ENCODE assay signal across 8 mouse cellular contexts in the genomic region with DNA sequence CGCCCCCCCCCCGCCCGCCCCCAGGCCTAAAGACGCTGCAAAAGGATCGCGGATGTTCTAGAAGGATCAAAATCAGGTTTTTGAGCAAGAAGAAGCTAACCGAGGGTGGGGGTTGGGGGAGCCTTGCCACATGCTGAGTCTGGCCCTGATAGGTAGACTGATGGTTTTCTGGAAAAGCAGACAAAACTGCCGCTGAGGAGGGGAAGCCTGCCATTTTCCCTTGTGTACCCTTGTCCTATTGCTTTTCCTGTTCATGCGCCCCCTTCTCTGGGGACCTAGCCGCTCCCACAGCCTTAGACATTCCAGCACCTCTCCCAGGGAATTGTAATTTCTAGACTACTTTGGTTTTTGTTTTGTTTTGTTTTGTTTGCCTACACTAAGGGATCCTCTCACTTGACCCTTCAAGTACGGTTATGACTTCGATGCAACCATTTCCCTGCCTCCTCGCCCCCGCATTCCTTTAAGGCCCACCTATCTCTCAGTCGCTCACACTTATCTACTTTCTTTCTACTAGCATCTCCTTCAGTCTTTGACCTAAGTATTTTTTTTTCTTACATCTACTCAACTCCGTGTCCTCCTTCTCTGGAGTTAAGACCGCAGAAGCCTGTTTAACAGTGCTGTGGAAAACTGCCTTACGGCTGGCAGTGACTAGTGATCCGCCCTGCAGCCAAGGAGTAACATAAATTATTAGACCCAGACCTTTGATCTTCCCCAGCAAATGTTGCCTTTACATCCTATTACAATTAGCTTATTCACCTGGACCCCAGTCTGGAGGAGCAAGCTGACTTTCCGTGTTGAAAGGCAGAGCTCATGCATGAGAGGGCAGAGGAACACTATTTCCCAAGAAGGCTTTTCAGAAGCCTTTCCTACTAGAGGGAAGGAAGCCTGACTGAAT. TPM values are rescaled to one million over a fixed set of nuclear protein-coding genes. Genes with fewer than 3 reads are reported as not detected.
A peak's percentile ranks its signal among the peaks of the same experiment; 100 is the strongest.
DNase-seq lines count a peak whose midpoint lies in the region; ATAC-seq and TF ChIP-seq lines count a peak whose summit lies in the region.

No protein-coding gene starts in this region.

- ATAC-seq in cerebellum, adult (ENCODE audit: insufficient number of reproducible peaks, low FRiP score, low TSS enrichment): no peak
- ATAC-seq in embryonic facial prominence, embryonic 15.5 days (ENCODE audit: insufficient number of reproducible peaks, low FRiP score, low TSS enrichment, low read depth): no peak
- ATAC-seq in hindbrain, postnatal 0 days: no peak
- no peak for ATAC-seq in lung, postnatal 0 days

- in situ Hi-C loops in CH12.LX (cut with MboI; ENCODE audit: low pct_ligation_motif_present, low pct_unique_long_range_greater_than_20kb, low sequenced_read_pairs): no loop called here

- peak overlapping the region; percentile 72 for H3K4me2 ChIP-seq in CH12.LX (ENCODE audit: insufficient read depth, low read depth, poor library complexity, severe bottlenecking)
- H3K4me2 ChIP-seq in embryonic facial prominence, embryonic 15.5 days (replicated peaks): peak overlapping the region; percentile 63
- peak overlapping the region; percentile 98 for H3K4me2 ChIP-seq in hindbrain, postnatal 0 days (ENCODE audit: low read depth, low read length)
- peak overlapping the region; percentile 91 for H3K4me2 ChIP-seq in lung, postnatal 0 days (replicated peaks; ENCODE audit: low read depth, low read length)

- H3K4me1 ChIP-seq in CH12.LX (ENCODE audit: control insufficient read depth in 1 of 2, insufficient read depth in 2 of 2): peaks cover 5 to 27% of the 10 kb centered on the region in 2 experiments; a peak in 3 of 4 replicates
- peaks cover 31% of the 10 kb centered on the region for H3K4me1 ChIP-seq in embryonic facial prominence, embryonic 15.5 days
- H3K4me1 ChIP-seq in hindbrain, postnatal 0 days (ENCODE audit: insufficient read depth, low read length): peaks cover 5% of the 10 kb centered on the region; the same call in 1 of the 2 replicates
- H3K4me1 ChIP-seq in lung, postnatal 0 days (ENCODE audit: insufficient read depth, low read depth, low read length): peaks cover 11% of the 10 kb centered on the region

- TF ChIP-seq RAD21 in CH12.LX (IDR thresholded peaks at IDR 0.05; ENCODE audit: low read depth, low read length): no peak

- dilution Hi-C loops in CH12.LX (cut with MboI; ENCODE audit: extremely low pct_ligation_motif_present, extremely low pct_unique_long_range_greater_than_20kb, low sequenced_read_pairs): no loop called here

- 27% methylated on average over 20 of the region's 20 CpGs for WGBS in embryonic facial prominence, embryonic 15.5 days
- 38% methylated on average over 20 of the region's 20 CpGs for WGBS in hindbrain, postnatal 0 days
- 23% methylated on average over 20 of the region's 20 CpGs for WGBS in lung, postnatal 0 days

- DNase-seq in cerebellum, adult 11-12 months: peak; percentile 24
- DNase-seq in CH12.LX (ENCODE audit: extremely low read depth): no peak
- no peak for DNase-seq in hindbrain, postnatal 0 days (ENCODE audit: low spot score)
- DNase-seq in lung, postnatal 0 days (ENCODE audit: low spot score): peak; percentile 36
- DNase-seq in frontal cortex, postnatal 36 days (ENCODE audit: low spot score in 2 of 2): no peak
- DNase-seq in urinary bladder, postnatal 25 days (ENCODE audit: low spot score): no peak

- TF ChIP-seq CTCF in CH12.LX (conservative IDR thresholded peaks at IDR 0.05 in 1 of 2, IDR thresholded peaks at IDR 0.05 in 1 of 2; ENCODE audit: low read depth in 2 of 2, low read length in 2 of 2): no peak
- no peak for TF ChIP-seq CTCF in hindbrain, postnatal 0 days (IDR thresholded peaks at IDR 0.05; ENCODE audit: low read depth)
- TF ChIP-seq CTCF in lung, postnatal 0 days (IDR thresholded peaks at IDR 0.05): no peak

- peak overlapping the region; percentile 60 to 93 (median 72) for H3K4me3 ChIP-seq in CH12.LX (replicated peaks in 1 of 3; ENCODE audit: low read depth in 2 of 3, low read length in 2 of 3, poor library complexity in 1 of 3)
- H3K4me3 ChIP-seq in embryonic facial prominence, embryonic 15.5 days (replicated peaks): peak overlapping the region; percentile 81
- peak overlapping the region; percentile 62 for H3K4me3 ChIP-seq in hindbrain, postnatal 0 days (ENCODE audit: low read length)
- H3K4me3 ChIP-seq in lung, postnatal 0 days (ENCODE audit: low read depth, low read length): peak overlapping the region; percentile 82

- H3K9ac ChIP-seq in CH12.LX (ENCODE audit: insufficient read depth, low read depth): peak overlapping the region; percentile 49
- H3K9ac ChIP-seq in embryonic facial prominence, embryonic 15.5 days: peak overlapping the region; percentile 55
- peak overlapping the region; percentile 59 for H3K9ac ChIP-seq in hindbrain, postnatal 0 days (replicated peaks; ENCODE audit: low read length)
- peak overlapping the region; percentile 68 for H3K9ac ChIP-seq in lung, postnatal 0 days (replicated peaks; ENCODE audit: low read depth)

- H3K9me3 ChIP-seq in CH12.LX (replicated peaks; ENCODE audit: low read length): no peaks in the 10 kb centered on the region
- no peaks in the 10 kb centered on the region for H3K9me3 ChIP-seq in embryonic facial prominence, embryonic 15.5 days (replicated peaks)
- no peaks in the 10 kb centered on the region for H3K9me3 ChIP-seq in hindbrain, postnatal 0 days (ENCODE audit: low read length)
- no peaks in the 10 kb centered on the region for H3K9me3 ChIP-seq in lung, postnatal 0 days (ENCODE audit: low read length)

- no peaks in the 10 kb centered on the region for H3K36me3 ChIP-seq in CH12.LX (replicated peaks in 1 of 2; ENCODE audit: control insufficient read depth in 1 of 2, insufficient read depth in 1 of 2, low read length in 1 of 2)
- H3K36me3 ChIP-seq in embryonic facial prominence, embryonic 15.5 days: no peaks in the 10 kb centered on the region
- no peaks in the 10 kb centered on the region for H3K36me3 ChIP-seq in hindbrain, postnatal 0 days (ENCODE audit: insufficient read depth, low read length)
- no peaks in the 10 kb centered on the region for H3K36me3 ChIP-seq in lung, postnatal 0 days (ENCODE audit: insufficient read depth, low read length)

- no peak for TF ChIP-seq EP300 in CH12.LX (IDR thresholded peaks at IDR 0.05; ENCODE audit: low read length)
- TF ChIP-seq EP300 in lung, postnatal 0 days (IDR thresholded peaks at IDR 0.05): no peak

- no peak overlapping the region for H3K27ac ChIP-seq in CH12.LX (ENCODE audit: insufficient read depth, low read depth)
- H3K27ac ChIP-seq in embryonic facial prominence, embryonic 15.5 days (replicated peaks): peak overlapping the region; percentile 96
- H3K27ac ChIP-seq in hindbrain, postnatal 0 days: peak overlapping the region; percentile 51
- H3K27ac ChIP-seq in lung, postnatal 0 days (ENCODE audit: low read length): peak overlapping the region; percentile 90

- no peak for TF ChIP-seq POLR2A in CH12.LX (IDR thresholded peaks at IDR 0.05; ENCODE audit: low read depth, low read length)

- no peaks in the 10 kb centered on the region for H3K79me2 ChIP-seq in CH12.LX (replicated peaks; ENCODE audit: control insufficient read depth, extremely low read depth, insufficient read depth, poor library complexity, severe bottlenecking)

- H3K27me3 ChIP-seq in CH12.LX (replicated peaks): no peaks in the 10 kb centered on the region
- H3K27me3 ChIP-seq in embryonic facial prominence, embryonic 15.5 days: no peaks in the 10 kb centered on the region
- H3K27me3 ChIP-seq in hindbrain, postnatal 0 days (ENCODE audit: insufficient read depth, low read length): no peaks in the 10 kb centered on the region
- H3K27me3 ChIP-seq in lung, postnatal 0 days (replicated peaks; ENCODE audit: insufficient read depth, low read length): no peaks in the 10 kb centered on the region

TF ChIP-seq in CH12.LX, 34 proteins besides CTCF, POLR2A, EP300 and RAD21:
- TF ChIP-seq IRF4 (IDR thresholded peaks at IDR 0.05; ENCODE audit: low read depth, low read length) (0 out of 2 replicates have a peak, but pooled peaks have one; percentile 17), SMC3 (IDR thresholded peaks at IDR 0.05; ENCODE audit: low read depth, low read length) (no peak)

RNA-seq across cellular contexts. Expression of a gene that starts 0.8 kb away (rescaled TPM):
- 3.1 and 3.3 TPM in 2 replicates for total RNA-seq in CH12.LX (2012; rRNA removed)
- total RNA-seq in CH12.LX (2014; rRNA removed): 3.2 and 3.9 TPM in 2 replicates
- 2.2 and 3.1 TPM in 2 replicates for polyA plus RNA-seq in CH12.LX (2012; ENCODE audit: insufficient read length, low read depth)
- polyA plus RNA-seq in embryonic facial prominence, embryonic 15.5 days (2015; fragmentation: Nextera tagmentation; extraction: Ambion mirVana): 2.7 and 3.0 TPM in 2 replicates
- not detected in 2 replicates for total RNA-seq in hindbrain, postnatal 0 days (2014; rRNA removed)
- 0.91 and 1.1 TPM in 2 replicates for polyA plus RNA-seq in hindbrain, postnatal 0 days (2015; fragmentation: Nextera tagmentation; extraction: Ambion mirVana)
- 6.9 and 8.0 TPM in 2 replicates for polyA plus RNA-seq in lung, postnatal 0 days (2015; fragmentation: Nextera tagmentation; extraction: Ambion mirVana)

RNA-seq across cellular contexts. Expression of a gene that starts 0.8 kb away (rescaled TPM):
- total RNA-seq in CH12.LX (2012; rRNA removed) (38.4 and 43.4 TPM in 2 replicates), CH12.LX (2014; rRNA removed) (30.8 and 35.4 TPM in 2 replicates)
- 45.0 and 47.1 TPM in 2 replicates for polyA plus RNA-seq in CH12.LX (2012; ENCODE audit: insufficient read length, low read depth)
- 530 and 536 TPM in 2 replicates for polyA plus RNA-seq in embryonic facial prominence, embryonic 15.5 days (2015; fragmentation: Nextera tagmentation; extraction: Ambion mirVana)
- total RNA-seq in hindbrain, postnatal 0 days (2014; rRNA removed): 31.8 and 33.5 TPM in 2 replicates
- 54.0 and 55.5 TPM in 2 replicates for polyA plus RNA-seq in hindbrain, postnatal 0 days (2015; fragmentation: Nextera tagmentation; extraction: Ambion mirVana)
- polyA plus RNA-seq in lung, postnatal 0 days (2015; fragmentation: Nextera tagmentation; extraction: Ambion mirVana): 449 and 491 TPM in 2 replicates

RNA-seq across cellular contexts. Expression of a gene that starts 45.1 kb away (rescaled TPM):
- total RNA-seq in CH12.LX (2012; rRNA removed) (not detected in 2 replicates), CH12.LX (2014; rRNA removed) (not detected in 2 replicates)
- polyA plus RNA-seq in CH12.LX (2012; ENCODE audit: insufficient read length, low read depth): not detected in 2 replicates
- polyA plus RNA-seq in embryonic facial prominence, embryonic 15.5 days (2015; fragmentation: Nextera tagmentation; extraction: Ambion mirVana): 0.05 TPM in 1 of 2 replicates, not detected in the other
- 1.0 and 1.3 TPM in 2 replicates for total RNA-seq in hindbrain, postnatal 0 days (2014; rRNA removed)
- polyA plus RNA-seq in hindbrain, postnatal 0 days (2015; fragmentation: Nextera tagmentation; extraction: Ambion mirVana): 0.53 and 0.62 TPM in 2 replicates
- polyA plus RNA-seq in lung, postnatal 0 days (2015; fragmentation: Nextera tagmentation; extraction: Ambion mirVana): not detected in 2 replicates

Comparison
In these comparisons a context has a peak if more than half of its experiments do, and no peak if none do; other contexts are left out.
1. DNase-seq: peak in cerebellum, adult 11-12 months (single experiment) and lung, postnatal 0 days (single experiment); none in CH12.LX (single experiment), hindbrain, postnatal 0 days (single experiment), frontal cortex, postnatal 36 days (0 of 2) and urinary bladder, postnatal 25 days (single experiment).
2. Peak in every context shown above with its lines, with median percentiles within 50 percentile points of each other: H3K4me2 ChIP-seq, H3K4me3 ChIP-seq and H3K9ac ChIP-seq.